Mouse (Mus musculus) erythroblast, embryonic 14.5 days (primary cell): ENCODE results near the gene Prkn. TPM values are rescaled to one million over a fixed set of nuclear protein-coding genes. Genes with fewer than 3 reads are reported as not detected.

ENCODE experiments used
- H3K27me3 ChIP-seq: 2 replicates; pipeline ENCODE4 v1.6.1; 2012; ENCODE audit warnings: inconsistent platforms; ENCODE audit not compliant: control insufficient read depth
- H3K36me3 ChIP-seq: 2 replicates; pipeline ENCODE4 v1.6.1; 2012; ENCODE audit warnings: mild to moderate bottlenecking, inconsistent platforms; ENCODE audit not compliant: control insufficient read depth
- H3K4me1 ChIP-seq: 2 replicates; pipeline ENCODE4 v1.6.1; 2012; ENCODE audit warnings: inconsistent platforms; ENCODE audit not compliant: control insufficient read depth
- H3K4me3 ChIP-seq: replicated peaks from 2 replicates; pipeline ENCODE3; 2012; ENCODE audit warnings: moderate library complexity, mild to moderate bottlenecking, inconsistent platforms
- H3K9me3 ChIP-seq: 2 replicates; pipeline ENCODE4 v1.6.1; 2012; ENCODE audit warnings: low read length, inconsistent platforms, mixed read lengths; ENCODE audit not compliant: control insufficient read depth
- GATA1 ChIP-seq: IDR thresholded peaks from 2 replicates; pipeline ENCODE4 v1.6.1; 2012; ENCODE audit warnings: low read length, inconsistent platforms, mixed read lengths
- TAL1 ChIP-seq: IDR thresholded peaks from 3 replicates; pipeline ENCODE4 v1.6.1; 2012; ENCODE audit warnings: low read length, inconsistent platforms, mixed read lengths
- polyA plus RNA-seq: library from polyadenylated mRNA; stranded (reverse); fragments of >175 nt; gene quantifications from 2 replicates; pipeline ENCODE4 v1.2.3, GENCODE M21; 2012

The Prkn gene
- polyA plus RNA-seq, 1 experiment: not detected

GRCm38 (mm10) chr17:12051031-12051430 lies 1210.8 kb downstream of the Prkn start:
- Histone ChIP-seq H3K9me3 (peaks cover 3% of the 10 kb centered on the region; the same call in 1 of the 2 replicates), H3K4me3 (no peak overlapping the region), H3K4me1 (peaks cover 22% of the 10 kb centered on the region), H3K27me3 (peaks cover 2% of the 10 kb centered on the region), H3K36me3 (no peaks in the 10 kb centered on the region)
- no peak for TF ChIP-seq TAL1
- no peak for TF ChIP-seq GATA1

GRCm38 (mm10) chr17:12052651-12053050 lies 1212.5 kb downstream of the Prkn start:
- H3K9me3 ChIP-seq: peaks cover 7% of the 10 kb centered on the region
- no peaks in the 10 kb centered on the region for H3K36me3 ChIP-seq
- no peaks in the 10 kb centered on the region; the same call in none of the 2 replicates for H3K27me3 ChIP-seq
- peaks cover 16% of the 10 kb centered on the region for H3K4me1 ChIP-seq
- H3K4me3 ChIP-seq: no peak overlapping the region
- TF ChIP-seq GATA1 (no peak), TAL1 (no peak)

- Histone ChIP-seq H3K27me3 (peaks cover 13% of the 10 kb centered on the region), H3K4me3 (no peak overlapping the region), H3K36me3 (no peaks in the 10 kb centered on the region), H3K9me3 (peaks cover 10% of the 10 kb centered on the region), H3K4me1 (no peaks in the 10 kb centered on the region)
- TF ChIP-seq TAL1 (no peak), GATA1 (no peak)
These were observed 1218.9 kb downstream of the Prkn start for GRCm38 (mm10) chr17:12059041-12059440.

- Histone ChIP-seq H3K27me3 (peaks cover 18% of the 10 kb centered on the region), H3K4me1 (no peaks in the 10 kb centered on the region), H3K9me3 (peaks cover 4% of the 10 kb centered on the region), H3K4me3 (no peak overlapping the region), H3K36me3 (no peaks in the 10 kb centered on the region)
- TF ChIP-seq GATA1: no peak
- no peak for TF ChIP-seq TAL1
These were observed 1221.2 kb downstream of the Prkn start for GRCm38 (mm10) chr17:12061381-12061780.

DNA sequence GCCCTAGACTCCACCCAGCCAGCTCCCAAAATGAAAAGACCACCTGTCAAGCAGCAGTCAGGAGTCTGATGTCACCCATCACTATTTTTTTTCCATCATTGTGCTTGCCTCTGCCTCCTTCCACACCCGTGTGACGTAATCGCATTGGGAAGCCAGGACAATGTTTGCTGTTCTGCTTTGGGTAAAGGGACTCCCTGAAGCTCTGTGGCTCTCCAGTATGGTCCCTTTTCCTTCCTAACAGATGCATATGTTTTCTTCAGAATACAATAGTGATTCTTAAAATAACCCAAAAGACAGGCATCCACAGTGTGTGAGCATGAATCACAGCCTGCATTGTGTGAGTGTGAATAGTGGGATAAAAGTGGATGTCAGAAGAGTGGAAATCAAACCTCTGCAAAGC lies 1222.7 kb downstream of the Prkn start:
- peaks cover 5% of the 10 kb centered on the region for H3K9me3 ChIP-seq
- TF ChIP-seq TAL1: no peak
- TF ChIP-seq GATA1: no peak

DNA sequence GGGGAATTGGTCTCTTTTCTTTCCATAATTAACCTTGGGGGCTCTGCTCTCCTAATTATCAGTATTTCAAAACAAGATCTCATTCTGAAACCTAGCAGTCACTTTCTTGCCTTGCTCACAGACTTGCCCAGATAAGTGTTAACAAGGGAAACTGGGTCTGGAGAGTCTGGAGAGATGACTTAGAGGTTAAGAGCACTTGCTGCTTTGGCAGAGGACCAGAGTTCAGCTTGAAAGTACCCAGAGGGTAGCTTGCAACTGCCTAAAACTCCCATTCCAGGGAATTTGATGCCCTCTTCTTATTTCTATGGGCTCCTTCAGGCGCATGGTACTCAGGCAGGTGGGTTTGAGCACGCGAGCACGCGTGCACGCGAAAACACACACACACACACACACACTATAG lies 1223.3 kb downstream of the Prkn start:
- Histone ChIP-seq H3K36me3 (no peaks in the 10 kb centered on the region), H3K4me1 (no peaks in the 10 kb centered on the region), H3K9me3 (peaks cover 8% of the 10 kb centered on the region), H3K27me3 (peaks cover 16% of the 10 kb centered on the region), H3K4me3 (no peak overlapping the region)
- no peak for TF ChIP-seq TAL1
- TF ChIP-seq GATA1: no peak

More for the DNA sequence above, 1222.7 kb downstream of the Prkn start:
- Histone ChIP-seq H3K4me3 (no peak overlapping the region), H3K4me1 (no peaks in the 10 kb centered on the region), H3K27me3 (peaks cover 17% of the 10 kb centered on the region), H3K36me3 (no peaks in the 10 kb centered on the region)

GRCm38 (mm10) chr17:12066054-12066453 lies 1225.9 kb downstream of the Prkn start:
- peaks cover 26% of the 10 kb centered on the region for H3K9me3 ChIP-seq
- H3K36me3 ChIP-seq: no peaks in the 10 kb centered on the region
- TF ChIP-seq GATA1 (no peak), TAL1 (no peak)
- peaks cover 15% of the 10 kb centered on the region for H3K27me3 ChIP-seq
- H3K4me1 ChIP-seq: no peaks in the 10 kb centered on the region
- no peak overlapping the region for H3K4me3 ChIP-seq

DNA sequence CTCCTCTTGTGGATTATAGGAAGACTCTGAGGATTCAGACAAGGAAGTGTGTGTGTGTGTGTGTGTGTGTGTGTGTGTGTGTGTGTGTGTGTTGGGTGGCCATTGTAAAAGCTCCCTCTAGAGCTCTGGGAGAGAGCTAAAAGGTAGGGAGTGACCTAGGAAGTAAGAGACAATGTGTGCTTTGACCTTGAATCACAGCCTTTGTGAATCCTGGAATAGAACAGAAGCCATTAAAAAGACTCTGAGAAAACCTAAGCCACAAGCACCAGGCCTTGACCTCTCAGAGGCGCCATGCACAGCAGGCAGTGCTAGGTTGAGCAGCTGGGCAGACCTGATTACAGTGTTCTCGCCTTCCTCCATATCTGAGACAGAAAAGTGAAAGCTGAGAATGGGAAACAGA lies 1236.6 kb downstream of the Prkn start:
- Histone ChIP-seq H3K27me3 (peaks cover 9% of the 10 kb centered on the region), H3K4me1 (peaks cover 6% of the 10 kb centered on the region), H3K36me3 (no peaks in the 10 kb centered on the region), H3K9me3 (peaks cover 5% of the 10 kb centered on the region; the same call in 1 of the 2 replicates), H3K4me3 (no peak overlapping the region)
- TF ChIP-seq GATA1: no peak
- no peak for TF ChIP-seq TAL1

DNA sequence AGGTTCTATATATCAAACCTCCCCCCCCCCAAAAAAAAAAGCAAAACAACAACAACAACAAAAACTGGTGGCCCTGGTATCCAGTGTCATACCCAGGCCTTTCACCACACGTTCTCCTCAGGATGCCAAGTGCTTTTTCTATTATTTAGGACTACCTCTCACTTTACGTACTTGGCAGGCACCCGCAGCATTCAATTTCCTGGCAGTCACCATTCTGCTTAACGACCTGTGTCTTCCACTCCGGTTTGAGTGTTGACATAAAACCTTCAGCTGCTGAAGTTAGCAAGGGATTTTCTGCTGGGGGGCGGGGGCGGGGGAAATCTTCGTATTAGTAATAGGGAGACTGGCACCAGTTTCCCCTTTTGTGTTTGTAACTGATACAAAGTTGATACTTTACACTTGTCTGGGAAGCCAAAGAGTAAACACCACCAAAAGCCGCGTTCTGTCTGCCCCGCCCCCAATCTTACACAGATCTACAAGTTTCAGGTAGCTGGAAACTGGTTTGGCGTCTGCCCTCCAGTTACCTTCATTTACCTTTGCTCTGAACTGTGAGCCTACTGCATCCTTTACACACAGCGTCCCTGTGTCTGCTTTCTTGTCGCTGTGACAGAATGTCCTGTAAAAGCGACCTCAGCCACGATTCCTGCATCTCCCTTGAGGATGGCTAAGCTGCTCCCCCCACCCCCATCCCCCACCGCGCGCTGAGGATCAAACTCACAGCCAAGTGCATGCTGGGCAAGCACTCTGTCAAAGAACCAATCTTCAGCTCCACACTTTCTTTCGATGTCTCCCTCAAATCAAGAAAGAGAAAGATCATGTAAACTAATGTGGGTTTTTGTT lies 1240.7 kb downstream of the Prkn start:
- TF ChIP-seq TAL1: no peak
- no peak for TF ChIP-seq GATA1
- H3K27me3 ChIP-seq: peaks cover 13% of the 10 kb centered on the region
- H3K36me3 ChIP-seq: no peaks in the 10 kb centered on the region

More for the DNA sequence above, 1240.7 kb downstream of the Prkn start:
- peaks cover 6% of the 10 kb centered on the region for H3K4me1 ChIP-seq
- H3K9me3 ChIP-seq: peaks cover 2% of the 10 kb centered on the region; the same call in 1 of the 2 replicates
- no peak overlapping the region for H3K4me3 ChIP-seq
